Mouse (Mus musculus): ENCODE results near the gene Olfr806. TPM values are rescaled to one million over a fixed set of nuclear protein-coding genes. Genes with fewer than 3 reads are reported as not detected.

Gene Olfr806
- polyA plus RNA-seq (2015; fragmentation: Nextera tagmentation; extraction: Ambion mirVana) = not detected in 2 replicates

DNA sequence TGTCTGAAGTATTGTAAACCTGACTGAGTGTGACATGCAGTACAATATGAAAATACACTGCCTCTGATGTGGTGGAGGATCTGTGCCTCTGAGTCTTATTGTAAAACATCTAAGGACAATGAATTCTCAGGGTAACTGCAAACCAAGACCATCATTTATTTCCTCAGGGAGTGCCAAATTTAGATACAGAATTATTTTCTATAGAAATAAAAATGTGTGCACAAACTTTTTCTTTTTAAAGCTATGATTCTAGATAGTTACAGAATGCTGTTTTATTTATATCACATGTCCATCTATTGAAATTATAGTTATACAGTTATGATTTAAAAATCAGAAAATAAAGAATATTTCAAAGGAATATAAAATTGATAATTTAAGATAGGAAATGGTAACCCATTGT is at the start of gene Olfr806:
Olfr806 (minus strand) TSS at position 101 of the 400 bp plus-strand sequence.
- Histone ChIP-seq H3K36me3 (ENCODE audit: control insufficient read depth, insufficient read depth, low read length) (no peaks in the 10 kb centered on the region), H3K4me3 (ENCODE audit: low read depth, low read length) (no peak within 1 kb of the TSS), H3K9ac (ENCODE audit: low read depth, low read length) (no peak within 1 kb of the TSS), H3K9me3 (replicated peaks; ENCODE audit: control insufficient read depth, low read length, poor library complexity, severe bottlenecking) (no peaks in the 10 kb centered on the region), H3K27ac (ENCODE audit: low read length) (no peak within 1 kb of the TSS), H3K27me3 (ENCODE audit: control insufficient read depth, insufficient read depth, low read depth, low read length) (no peaks in the 10 kb centered on the region), H3K4me1 (ENCODE audit: control insufficient read depth, insufficient read depth, low read length) (no peaks in the 10 kb centered on the region), H3K4me2 (ENCODE audit: low read length) (no peak within 1 kb of the TSS)
- no peak for ATAC-seq

DNA sequence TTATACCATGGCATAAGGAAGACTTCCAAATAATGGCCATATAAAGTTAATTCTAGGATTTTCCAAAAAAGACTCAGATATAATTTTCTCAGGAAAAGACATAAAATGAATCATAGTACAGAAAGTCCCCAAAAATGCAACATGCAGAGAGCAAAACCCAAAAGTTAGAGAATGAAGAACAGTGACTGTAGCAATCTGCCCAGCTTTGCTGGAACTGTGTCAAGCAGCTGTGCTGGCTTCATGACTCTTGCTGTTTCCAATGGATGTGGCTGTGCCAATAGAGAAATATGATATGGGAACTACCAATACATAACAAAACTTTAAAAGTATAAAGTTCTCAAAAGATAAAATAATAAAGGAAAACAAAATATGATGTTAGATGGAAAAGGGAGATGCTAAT is 36.4 kb upstream of the Olfr806 start:
- Histone ChIP-seq H3K9ac (ENCODE audit: low read depth, low read length) (no peak overlapping the region), H3K36me3 (ENCODE audit: control insufficient read depth, insufficient read depth, low read length) (no peaks in the 10 kb centered on the region), H3K9me3 (replicated peaks; ENCODE audit: control insufficient read depth, low read length, poor library complexity, severe bottlenecking) (no peaks in the 10 kb centered on the region), H3K4me2 (ENCODE audit: low read length) (no peak overlapping the region), H3K27me3 (ENCODE audit: control insufficient read depth, insufficient read depth, low read depth, low read length) (no peaks in the 10 kb centered on the region), H3K27ac (ENCODE audit: low read length) (no peak overlapping the region), H3K4me1 (ENCODE audit: control insufficient read depth, insufficient read depth, low read length) (no peaks in the 10 kb centered on the region), H3K4me3 (ENCODE audit: low read depth, low read length) (no peak overlapping the region)
- ATAC-seq = no peak

DNA sequence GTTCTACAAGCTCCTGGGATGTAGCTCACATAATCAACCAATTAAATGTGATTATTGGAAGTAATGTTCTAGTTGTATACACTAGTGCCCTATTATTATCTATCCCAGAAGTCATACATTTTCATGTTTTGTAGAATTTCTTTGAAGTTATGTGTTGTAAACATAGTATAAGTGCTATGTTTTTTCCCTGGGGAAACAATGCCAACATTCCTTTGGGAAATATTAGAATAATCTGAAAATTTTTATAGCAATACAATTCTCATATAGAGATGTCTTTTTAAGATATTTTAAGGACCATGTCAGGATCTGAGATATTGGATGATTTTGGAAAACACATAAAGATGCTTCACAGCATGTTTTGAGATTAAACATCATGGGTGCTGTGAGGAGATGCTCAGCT is 32.6 kb upstream of the Olfr806 start, which contains the start of gene Olfr809:
Olfr809 (plus strand) TSS at position 301 of the 400 bp plus-strand sequence.
- Histone ChIP-seq H3K9ac (ENCODE audit: low read depth, low read length) (no peak within 1 kb of the TSS), H3K4me3 (ENCODE audit: low read depth, low read length) (no peak within 1 kb of the TSS), H3K27ac (ENCODE audit: low read length) (no peak within 1 kb of the TSS), H3K4me2 (ENCODE audit: low read length) (no peak within 1 kb of the TSS), H3K27me3 (ENCODE audit: control insufficient read depth, insufficient read depth, low read depth, low read length) (no peaks in the 10 kb centered on the region), H3K4me1 (ENCODE audit: control insufficient read depth, insufficient read depth, low read length) (no peaks in the 10 kb centered on the region), H3K9me3 (replicated peaks; ENCODE audit: control insufficient read depth, low read length, poor library complexity, severe bottlenecking) (no peaks in the 10 kb centered on the region), H3K36me3 (ENCODE audit: control insufficient read depth, insufficient read depth, low read length) (no peaks in the 10 kb centered on the region)
- ATAC-seq = no peak

DNA sequence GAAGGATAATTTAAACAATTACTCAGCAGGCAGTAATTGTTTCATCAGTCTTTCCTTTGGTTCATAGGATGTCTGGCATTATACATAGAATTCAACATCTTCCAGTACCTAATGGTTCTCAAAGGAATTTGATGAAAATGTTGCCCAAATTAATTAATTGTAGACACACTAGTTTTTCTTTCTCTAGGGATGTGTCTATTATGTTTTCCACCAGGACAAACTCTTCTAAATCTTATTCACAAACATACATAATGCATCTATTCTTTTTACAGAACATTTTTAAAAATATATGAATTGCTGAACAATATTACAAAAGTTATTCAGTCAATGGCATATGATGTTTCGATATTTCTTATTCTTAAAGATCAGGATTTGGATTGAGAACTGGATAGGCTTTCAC is 23.5 kb upstream of the Olfr806 start, which contains the start of gene Olfr808:
Olfr808 (plus strand) TSS at position 301 of the 400 bp plus-strand sequence.
- no peaks in the 10 kb centered on the region for H3K9me3 ChIP-seq (replicated peaks; ENCODE audit: control insufficient read depth, low read length, poor library complexity, severe bottlenecking)
- H3K27me3 ChIP-seq (ENCODE audit: control insufficient read depth, insufficient read depth, low read depth, low read length) = no peaks in the 10 kb centered on the region
- no peak within 1 kb of the TSS for H3K4me2 ChIP-seq (ENCODE audit: low read length)
- no peak for ATAC-seq
- H3K9ac ChIP-seq (ENCODE audit: low read depth, low read length) = no peak within 1 kb of the TSS
- H3K27ac ChIP-seq (ENCODE audit: low read length) = no peak within 1 kb of the TSS
- H3K4me3 ChIP-seq (ENCODE audit: low read depth, low read length) = no peak within 1 kb of the TSS
- 98% methylated on average over 1 of the region's 1 CpGs for WGBS
- no peaks in the 10 kb centered on the region for H3K36me3 ChIP-seq (ENCODE audit: control insufficient read depth, insufficient read depth, low read length)
- no peaks in the 10 kb centered on the region for H3K4me1 ChIP-seq (ENCODE audit: control insufficient read depth, insufficient read depth, low read length)

DNA sequence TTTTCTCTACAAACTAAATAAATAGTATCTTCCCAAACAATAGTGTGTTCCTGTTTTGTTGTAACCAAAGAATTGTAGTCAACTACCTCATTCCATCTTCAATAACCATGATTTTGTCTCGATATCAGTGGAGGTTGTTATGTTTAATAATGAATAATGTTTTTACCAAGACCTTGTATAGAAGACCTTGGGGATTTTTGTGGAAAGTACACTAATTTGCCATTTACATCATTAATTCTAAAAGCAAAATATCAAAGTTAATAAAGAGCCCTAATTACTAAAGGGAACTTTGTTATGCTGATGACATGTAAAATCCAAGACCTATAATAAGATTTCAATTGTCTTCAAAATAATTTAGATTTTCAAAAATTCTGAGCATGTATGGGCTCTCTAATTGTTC is 16.0 kb upstream of the Olfr806 start, which contains the start of gene Olfr807:
Olfr807 (minus strand) TSS at position 101 of the 400 bp plus-strand sequence.
- H3K27ac ChIP-seq (ENCODE audit: low read length) = no peak within 1 kb of the TSS

DNA sequence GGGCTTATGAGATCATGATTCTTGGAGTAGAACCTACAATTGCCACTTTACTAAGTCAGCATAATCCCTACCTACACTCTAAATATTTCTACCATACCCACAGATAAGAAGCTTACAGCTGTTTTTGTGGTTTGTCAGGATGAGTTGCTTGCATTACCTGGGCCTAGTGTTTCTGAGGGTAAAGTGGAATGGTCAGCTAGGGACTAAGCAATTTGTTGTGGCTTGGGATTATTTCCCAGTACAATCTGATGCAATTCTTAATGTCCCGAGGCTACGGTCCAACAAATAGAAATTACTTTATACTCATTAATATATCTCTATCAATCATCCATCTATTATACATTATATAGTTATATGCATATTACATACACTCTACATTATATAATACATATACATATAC is 12.4 kb downstream of the Olfr806 start, which contains the start of gene Olfr805:
Olfr805 (minus strand) TSS at position 101 of the 400 bp plus-strand sequence.
- WGBS = 95% methylated on average over 2 of the region's 2 CpGs
- no peak within 1 kb of the TSS for H3K9ac ChIP-seq (ENCODE audit: low read depth, low read length)

More for the DNA sequence above, 16.0 kb upstream of the Olfr806 start, which contains the start of gene Olfr807:
- 85% methylated on average over 1 of the region's 1 CpGs for WGBS
- no peak for ATAC-seq
- H3K4me2 ChIP-seq (ENCODE audit: low read length) = no peak within 1 kb of the TSS
- H3K27me3 ChIP-seq (ENCODE audit: control insufficient read depth, insufficient read depth, low read depth, low read length) = no peaks in the 10 kb centered on the region
- no peak within 1 kb of the TSS for H3K9ac ChIP-seq (ENCODE audit: low read depth, low read length)
- H3K36me3 ChIP-seq (ENCODE audit: control insufficient read depth, insufficient read depth, low read length) = no peaks in the 10 kb centered on the region
- H3K4me1 ChIP-seq (ENCODE audit: control insufficient read depth, insufficient read depth, low read length) = no peaks in the 10 kb centered on the region
- H3K9me3 ChIP-seq (replicated peaks; ENCODE audit: control insufficient read depth, low read length, poor library complexity, severe bottlenecking) = no peaks in the 10 kb centered on the region
- no peak within 1 kb of the TSS for H3K4me3 ChIP-seq (ENCODE audit: low read depth, low read length)

DNA sequence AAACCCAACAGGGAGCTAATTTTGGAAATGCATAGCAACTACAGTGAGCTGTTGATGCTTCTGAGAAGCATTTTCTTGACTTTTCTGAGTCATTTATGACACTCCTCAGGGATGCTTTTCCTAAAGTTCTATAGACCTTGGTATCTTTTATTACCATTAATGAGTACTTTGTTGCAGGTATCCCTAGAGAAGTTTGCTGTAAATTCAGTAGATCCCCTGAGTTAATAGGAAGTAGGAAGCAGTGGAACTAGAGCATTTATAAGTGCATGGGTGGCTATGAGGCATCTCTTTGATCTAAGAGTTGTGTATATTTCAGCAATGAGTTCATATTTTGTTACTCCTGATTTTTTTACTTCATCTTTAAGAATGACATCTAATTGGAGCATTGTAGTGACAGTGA is 38.8 kb downstream of the Olfr806 start, which contains the start of gene Olfr804:
Olfr804 (plus strand) TSS at position 301 of the 400 bp plus-strand sequence.
- Histone ChIP-seq H3K9ac (ENCODE audit: low read depth, low read length) (no peak within 1 kb of the TSS), H3K4me3 (ENCODE audit: low read depth, low read length) (no peak within 1 kb of the TSS), H3K27ac (ENCODE audit: low read length) (no peak within 1 kb of the TSS), H3K4me1 (ENCODE audit: control insufficient read depth, insufficient read depth, low read length) (no peaks in the 10 kb centered on the region), H3K9me3 (replicated peaks; ENCODE audit: control insufficient read depth, low read length, poor library complexity, severe bottlenecking) (no peaks in the 10 kb centered on the region), H3K36me3 (ENCODE audit: control insufficient read depth, insufficient read depth, low read length) (no peaks in the 10 kb centered on the region), H3K27me3 (ENCODE audit: control insufficient read depth, insufficient read depth, low read depth, low read length) (no peaks in the 10 kb centered on the region), H3K4me2 (ENCODE audit: low read length) (no peak within 1 kb of the TSS)
- no peak for ATAC-seq

More for the DNA sequence above, 12.4 kb downstream of the Olfr806 start, which contains the start of gene Olfr805:
- H3K4me1 ChIP-seq (ENCODE audit: control insufficient read depth, insufficient read depth, low read length) = no peaks in the 10 kb centered on the region
- H3K4me3 ChIP-seq (ENCODE audit: low read depth, low read length) = no peak within 1 kb of the TSS
- no peak within 1 kb of the TSS for H3K27ac ChIP-seq (ENCODE audit: low read length)
- ATAC-seq = no peak
- H3K9me3 ChIP-seq (replicated peaks; ENCODE audit: control insufficient read depth, low read length, poor library complexity, severe bottlenecking) = no peaks in the 10 kb centered on the region
- no peaks in the 10 kb centered on the region for H3K36me3 ChIP-seq (ENCODE audit: control insufficient read depth, insufficient read depth, low read length)
- no peak within 1 kb of the TSS for H3K4me2 ChIP-seq (ENCODE audit: low read length)
- H3K27me3 ChIP-seq (ENCODE audit: control insufficient read depth, insufficient read depth, low read depth, low read length) = no peaks in the 10 kb centered on the region

DNA sequence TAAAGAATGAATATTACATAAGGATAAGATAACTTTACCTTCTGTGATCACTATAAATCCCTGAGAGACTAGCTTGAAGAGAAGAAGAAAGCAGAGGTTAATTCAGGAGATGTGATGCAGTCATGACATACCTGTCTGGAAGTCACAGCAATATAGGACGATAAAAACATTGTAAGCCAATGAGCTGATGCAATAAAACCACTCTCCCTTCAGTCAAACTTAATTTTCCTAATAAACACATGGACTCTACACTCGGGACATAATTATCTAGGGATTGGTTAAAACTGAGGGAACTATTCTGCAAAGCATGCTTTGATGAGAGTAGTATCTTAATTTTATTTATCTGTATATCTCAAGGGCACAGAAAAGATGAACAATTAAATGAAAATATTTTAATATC is 47.5 kb downstream of the Olfr806 start, which contains the start of gene Olfr803:
Olfr803 (minus strand) TSS at position 101 of the 400 bp plus-strand sequence.
- 85% methylated on average over 2 of the region's 2 CpGs for WGBS
- H3K4me3 ChIP-seq (ENCODE audit: low read depth, low read length) = no peak within 1 kb of the TSS
- H3K36me3 ChIP-seq (ENCODE audit: control insufficient read depth, insufficient read depth, low read length) = no peaks in the 10 kb centered on the region
- ATAC-seq = no peak
- H3K9me3 ChIP-seq (replicated peaks; ENCODE audit: control insufficient read depth, low read length, poor library complexity, severe bottlenecking) = no peaks in the 10 kb centered on the region
- no peak within 1 kb of the TSS for H3K27ac ChIP-seq (ENCODE audit: low read length)
- H3K9ac ChIP-seq (ENCODE audit: low read depth, low read length) = no peak within 1 kb of the TSS
- H3K4me1 ChIP-seq (ENCODE audit: control insufficient read depth, insufficient read depth, low read length) = no peaks in the 10 kb centered on the region
- no peak within 1 kb of the TSS for H3K4me2 ChIP-seq (ENCODE audit: low read length)
- H3K27me3 ChIP-seq (ENCODE audit: control insufficient read depth, insufficient read depth, low read depth, low read length) = no peaks in the 10 kb centered on the region

DNA sequence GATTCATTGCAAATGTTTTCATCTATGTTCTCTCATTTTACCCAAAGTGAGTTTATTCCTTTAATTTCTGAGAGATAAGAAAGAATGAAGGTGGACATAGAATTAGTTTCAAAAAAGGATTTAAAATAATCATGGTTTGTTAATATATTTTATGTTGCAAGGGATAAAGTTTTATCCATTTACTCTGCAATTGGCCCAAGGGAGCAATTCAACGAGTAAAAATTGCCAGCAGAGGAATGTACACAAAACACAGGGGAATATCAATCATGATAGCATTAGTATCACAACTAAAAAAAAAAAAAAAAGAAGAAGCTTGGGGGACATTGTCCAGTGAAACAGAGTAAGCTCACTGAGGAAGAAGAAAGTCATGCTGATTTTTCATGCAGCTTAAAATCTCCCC is 53.7 kb downstream of the Olfr806 start, which contains the start of gene Olfr802:
Olfr802 (minus strand) TSS at position 101 of the 400 bp plus-strand sequence.
- ATAC-seq = no peak
- Histone ChIP-seq H3K9me3 (replicated peaks; ENCODE audit: control insufficient read depth, low read length, poor library complexity, severe bottlenecking) (no peaks in the 10 kb centered on the region), H3K27ac (ENCODE audit: low read length) (no peak within 1 kb of the TSS), H3K27me3 (ENCODE audit: control insufficient read depth, insufficient read depth, low read depth, low read length) (no peaks in the 10 kb centered on the region), H3K4me1 (ENCODE audit: control insufficient read depth, insufficient read depth, low read length) (no peaks in the 10 kb centered on the region), H3K9ac (ENCODE audit: low read depth, low read length) (no peak within 1 kb of the TSS), H3K36me3 (ENCODE audit: control insufficient read depth, insufficient read depth, low read length) (no peaks in the 10 kb centered on the region), H3K4me2 (ENCODE audit: low read length) (no peak within 1 kb of the TSS), H3K4me3 (ENCODE audit: low read depth, low read length) (no peak within 1 kb of the TSS)
- WGBS = 59% methylated on average over 1 of the region's 1 CpGs
